Mouse (Mus musculus) intestine, embryonic 15.5 days (tissue): ENCODE data around the gene Stx4a. TPM values are rescaled to one million over a fixed set of nuclear protein-coding genes. Genes with fewer than 3 reads are reported as not detected.

Experiments used
- ATAC-seq: fragments of 200-750 bp; cut with Nextera tagmentation; 2 replicates; pipeline ENCODE4 v1.8.0; 2017; ENCODE audit warnings: moderate TSS enrichment, moderate library complexity
- H3K27ac ChIP-seq: fragments of 300-500 bp; sonication (generic); 2 replicates; pipeline ENCODE4 v1.5.1; 2015; ENCODE audit warnings: mild to moderate bottlenecking, inconsistent platforms
- H3K27me3 ChIP-seq: fragments of 300-500 bp; sonication (generic); replicated peaks from 2 replicates; pipeline ENCODE4 v1.6.1; 2015; ENCODE audit warnings: inconsistent platforms
- H3K36me3 ChIP-seq: fragments of 300-500 bp; sonication (generic); 2 replicates; pipeline ENCODE4 v1.6.1; 2015; ENCODE audit warnings: inconsistent platforms
- H3K4me1 ChIP-seq: fragments of 300-500 bp; sonication (generic); replicated peaks from 2 replicates; pipeline ENCODE4 v1.6.1; 2015; ENCODE audit warnings: inconsistent platforms
- H3K4me2 ChIP-seq: fragments of 300-500 bp; sonication (generic); replicated peaks from 2 replicates; pipeline ENCODE4 v1.6.1; 2015; ENCODE audit warnings: mild to moderate bottlenecking, inconsistent platforms
- H3K4me3 ChIP-seq: fragments of 300-500 bp; sonication (generic); replicated peaks from 2 replicates; pipeline ENCODE4 v1.5.1; 2015; ENCODE audit warnings: inconsistent platforms
- H3K9ac ChIP-seq: fragments of 300-500 bp; sonication (generic); 2 replicates; pipeline ENCODE4 v1.6.1; 2015; ENCODE audit warnings: inconsistent platforms
- H3K9me3 ChIP-seq: fragments of 300-500 bp; sonication (generic); 2 replicates; pipeline ENCODE4 v1.6.1; 2016; ENCODE audit warnings: inconsistent platforms
- WGBS: fragments of 180-500 bp; shearing (Covaris S2); methylation state at CpG from one replicate; pipeline ENCODE4 v1.1.7; 2015; 5-methylcytosine and 5-hydroxymethylcytosine counted together
- polyA plus RNA-seq: library from polyadenylated mRNA; unstranded; fragments of >200 nt; fragmentation: Nextera tagmentation; extraction: Ambion mirVana; gene quantifications from 2 replicates; pipeline ENCODE4 v1.2.1, GENCODE M21; 2015

The Stx4a gene
- polyA plus RNA-seq, 1 experiment from 2014 or later, result 40.6 TPM

DNA sequence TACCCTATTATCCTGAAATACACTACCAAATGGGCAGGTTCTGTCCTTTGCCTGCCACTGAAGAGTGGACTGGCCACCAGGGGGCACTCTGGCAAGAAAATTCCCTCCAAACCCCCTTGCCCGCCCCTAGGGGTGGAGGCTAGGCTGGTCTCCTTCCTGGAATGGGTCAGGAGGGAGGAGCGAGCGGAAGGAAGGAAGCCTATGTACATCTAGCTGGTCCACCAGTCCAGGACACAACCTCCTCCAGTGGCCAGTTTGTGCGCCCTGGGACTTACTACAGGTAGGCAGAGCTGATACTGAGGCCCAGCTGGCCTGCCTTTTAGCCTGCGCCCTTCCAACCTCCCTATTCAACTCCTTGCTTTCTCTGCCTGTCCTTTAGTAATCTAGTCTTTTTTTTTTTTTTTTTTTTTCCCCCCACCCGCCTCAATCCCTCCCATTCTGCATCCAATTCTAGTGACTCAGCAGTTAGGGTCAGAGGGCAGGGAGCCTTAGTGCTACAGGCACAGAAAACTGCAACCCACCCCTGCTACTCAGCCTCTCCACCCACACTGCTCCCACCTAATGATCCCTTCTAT lies 23.6 kb upstream of the Stx4a start, which contains the start of gene Hsd3b7:
TSS of gene Hsd3b7 (plus strand) at position 170 of the 575 bp plus-strand sequence.
- no peaks in the 10 kb centered on the region for H3K9me3 ChIP-seq
- peak within 1 kb of the TSS; percentile 44 for H3K9ac ChIP-seq
- peaks cover 43% of the 10 kb centered on the region for H3K36me3 ChIP-seq
- peak within 1 kb of the TSS; percentile 29 for H3K4me3 ChIP-seq
- H3K4me2 ChIP-seq, result peak within 1 kb of the TSS; percentile 63
- peak; percentile 91 for ATAC-seq
- H3K27ac ChIP-seq, result 0 out of 2 replicates have a peak within 1 kb of the TSS, but pooled peaks have one; percentile 2
- 24% methylated on average over 6 of the region's 6 CpGs for WGBS
- no peaks in the 10 kb centered on the region for H3K27me3 ChIP-seq
- peaks cover 12% of the 10 kb centered on the region; the same call in 1 of the 2 replicates for H3K4me1 ChIP-seq

DNA sequence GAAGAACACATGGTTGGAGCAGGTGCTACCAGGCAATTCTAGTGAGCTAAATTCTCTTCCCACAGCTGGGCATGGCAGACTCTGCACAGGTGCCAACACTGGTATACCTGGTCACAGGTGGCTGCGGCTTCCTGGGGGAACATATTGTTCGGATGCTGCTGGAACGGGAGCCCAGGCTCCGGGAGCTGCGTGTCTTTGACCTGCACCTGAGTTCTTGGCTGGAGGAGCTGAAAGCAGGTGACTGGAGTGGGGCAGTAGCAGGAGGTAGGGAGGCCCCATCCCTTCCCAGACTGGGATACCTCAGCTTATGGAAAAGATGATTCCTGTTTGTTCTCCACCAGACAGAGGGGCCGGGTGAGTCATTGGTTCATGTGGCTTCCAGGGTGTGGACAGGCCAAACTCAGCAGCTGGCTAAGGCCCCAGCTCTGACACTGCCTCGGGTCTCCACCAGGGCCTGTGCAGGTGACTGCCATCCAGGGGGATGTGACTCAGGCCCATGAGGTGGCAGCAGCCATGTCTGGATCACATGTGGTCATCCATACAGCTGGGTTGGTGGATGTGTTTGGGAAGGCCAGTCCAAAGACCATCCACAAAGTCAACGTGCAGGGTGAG lies 23.0 kb upstream of the Stx4a start:
- peak overlapping the region; percentile 63 for H3K4me2 ChIP-seq
- H3K27ac ChIP-seq, result no peak overlapping the region
- peak; percentile 14; the same call in 1 of the 2 replicates for ATAC-seq
- peaks cover 37% of the 10 kb centered on the region for H3K36me3 ChIP-seq
- H3K4me1 ChIP-seq, result peaks cover 12% of the 10 kb centered on the region; the same call in 1 of the 2 replicates
- H3K4me3 ChIP-seq, result peak overlapping the region; percentile 29
- no peaks in the 10 kb centered on the region for H3K27me3 ChIP-seq
- WGBS, result 87% methylated on average over 8 of the region's 8 CpGs
- H3K9ac ChIP-seq, result peak overlapping the region; percentile 44; the same call in 1 of the 2 replicates
- no peaks in the 10 kb centered on the region for H3K9me3 ChIP-seq

DNA sequence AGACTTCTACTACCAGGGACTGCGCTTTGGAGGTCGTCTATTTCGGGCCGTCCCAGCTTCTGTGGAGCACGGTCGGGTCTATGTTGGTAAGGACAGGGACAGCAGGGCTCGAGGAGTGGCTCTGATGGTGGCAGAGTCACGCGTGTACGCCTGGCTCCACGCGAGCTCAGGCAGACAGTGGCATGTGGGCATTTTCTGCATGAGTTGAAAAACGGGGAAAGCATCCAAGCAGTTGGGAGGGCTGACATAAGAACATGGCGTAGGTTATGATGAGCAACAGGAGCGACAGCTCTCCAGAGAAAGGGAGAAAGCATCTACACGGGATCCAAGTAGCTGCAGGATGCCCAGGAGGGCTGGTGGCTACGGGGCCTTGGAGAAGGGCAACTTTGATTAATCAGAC lies 21.8 kb upstream of the Stx4a start:
- H3K4me3 ChIP-seq, result no peak overlapping the region

DNA sequence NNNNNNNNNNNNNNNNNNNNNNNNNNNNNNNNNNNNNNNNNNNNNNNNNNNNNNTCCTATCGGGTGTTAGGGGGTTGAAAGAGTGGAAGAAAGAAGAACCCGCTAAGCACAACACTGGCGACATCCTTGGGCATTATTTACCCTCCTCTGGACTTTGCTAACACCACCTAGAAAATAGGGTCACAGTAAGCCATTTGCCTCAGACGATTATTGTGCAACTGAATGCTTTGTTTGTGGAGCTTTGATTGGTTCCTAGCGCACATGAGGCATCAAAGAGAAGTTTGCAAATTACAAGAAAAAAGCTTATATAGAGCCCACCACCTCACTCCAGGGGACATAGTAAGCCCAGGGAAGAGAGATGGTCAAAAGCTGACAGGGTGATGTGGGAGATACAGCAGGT lies 15.3 kb upstream of the Stx4a start:
- Histone ChIP-seq H3K9me3 (no peaks in the 10 kb centered on the region), H3K4me2 (no peak overlapping the region), H3K9ac (no peak overlapping the region), H3K27ac (no peak overlapping the region), H3K4me3 (no peak overlapping the region), H3K27me3 (no peaks in the 10 kb centered on the region), H3K36me3 (no peaks in the 10 kb centered on the region), H3K4me1 (0 out of 2 replicates have a peak, but pooled peaks cover 2% of the 10 kb centered on the region)
- no peak for ATAC-seq
- 71% methylated on average over 5 of the region's 5 CpGs for WGBS

More for the DNA sequence above, 21.8 kb upstream of the Stx4a start:
- no peak for ATAC-seq
- Histone ChIP-seq H3K27me3 (no peaks in the 10 kb centered on the region), H3K27ac (no peak overlapping the region), H3K9me3 (no peaks in the 10 kb centered on the region), H3K4me2 (no peak overlapping the region), H3K36me3 (peaks cover 25% of the 10 kb centered on the region), H3K4me1 (peaks cover 12% of the 10 kb centered on the region; the same call in 1 of the 2 replicates), H3K9ac (no peak overlapping the region)
- 94% methylated on average over 17 of the region's 17 CpGs for WGBS

DNA sequence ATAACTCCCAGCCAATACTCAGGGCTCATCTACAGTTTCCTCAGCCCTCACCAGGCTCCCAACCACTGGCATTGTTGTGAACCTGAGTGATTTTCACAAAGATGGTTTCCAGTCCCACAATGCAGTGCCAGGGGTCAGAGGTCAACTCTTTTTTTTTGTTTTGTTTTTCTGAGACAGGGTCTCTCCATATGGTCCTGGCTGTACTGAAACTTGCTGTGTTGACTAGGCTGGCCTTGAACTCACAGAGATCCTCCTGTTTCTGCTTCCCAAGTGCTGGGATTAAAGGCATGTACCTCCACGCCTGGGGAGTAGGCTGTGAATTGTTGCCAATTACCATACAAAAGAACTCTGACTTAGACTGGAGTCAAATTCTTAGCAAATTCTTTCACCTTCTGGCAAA lies 14.2 kb upstream of the Stx4a start:
- no peaks in the 10 kb centered on the region for H3K9me3 ChIP-seq
- no peak overlapping the region for H3K9ac ChIP-seq
- 0 out of 2 replicates have a peak, but pooled peaks cover 2% of the 10 kb centered on the region for H3K4me1 ChIP-seq
- ATAC-seq, result no peak
- H3K4me2 ChIP-seq, result no peak overlapping the region
- H3K27ac ChIP-seq, result no peak overlapping the region
- no peak overlapping the region for H3K4me3 ChIP-seq
- 94% methylated on average over 1 of the region's 1 CpGs for WGBS
- H3K27me3 ChIP-seq, result no peaks in the 10 kb centered on the region
- H3K36me3 ChIP-seq, result no peaks in the 10 kb centered on the region

DNA sequence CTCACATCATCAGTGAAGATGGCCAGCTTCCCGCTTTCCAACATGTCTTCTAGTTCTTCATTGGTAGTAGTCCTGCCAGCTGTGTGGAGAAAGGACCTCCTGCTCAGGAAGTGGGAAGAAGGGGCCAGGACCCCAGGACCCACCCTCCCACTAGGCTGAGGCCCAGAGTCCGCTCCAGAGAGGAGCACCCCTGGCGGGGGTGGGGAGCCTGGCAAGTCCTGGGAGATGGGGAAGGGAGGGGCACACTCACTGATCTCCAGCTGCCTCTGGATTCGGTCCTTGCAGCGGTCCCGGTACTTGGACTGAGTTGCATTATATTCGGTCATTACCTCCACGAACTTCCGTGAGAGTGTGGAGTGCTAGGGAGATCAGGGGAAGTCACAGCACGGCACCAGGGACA lies 13.4 kb upstream of the Stx4a start:
- WGBS, result 78% methylated on average over 10 of the region's 10 CpGs
- H3K4me2 ChIP-seq, result no peak overlapping the region
- no peak for ATAC-seq

DNA sequence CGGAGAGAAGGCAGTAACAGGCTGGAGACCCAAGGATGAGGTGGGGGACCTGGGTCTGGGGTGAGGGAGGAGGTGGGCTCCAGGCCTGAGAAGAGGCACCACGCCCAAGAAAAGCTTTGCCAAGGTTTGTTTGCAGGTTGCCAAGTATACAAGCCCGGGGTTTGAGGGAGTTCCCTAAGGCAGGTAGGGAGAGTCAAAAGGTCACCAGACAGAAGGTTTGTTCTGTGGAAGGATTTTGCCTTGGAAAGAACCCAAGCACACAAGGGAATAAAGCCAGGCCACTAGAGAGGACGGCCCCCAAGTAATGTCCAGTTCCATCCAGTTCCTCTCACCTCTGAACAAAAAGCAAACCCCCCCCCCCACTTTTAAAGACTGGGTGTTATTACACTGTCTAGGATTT lies 12.9 kb upstream of the Stx4a start:
- Histone ChIP-seq H3K27ac (no peak overlapping the region), H3K36me3 (no peaks in the 10 kb centered on the region), H3K4me3 (no peak overlapping the region), H3K27me3 (no peaks in the 10 kb centered on the region), H3K9me3 (no peaks in the 10 kb centered on the region), H3K4me1 (no peaks in the 10 kb centered on the region), H3K9ac (no peak overlapping the region), H3K4me2 (no peak overlapping the region)
- ATAC-seq, result no peak
- 71% methylated on average over 4 of the region's 4 CpGs for WGBS

More for the DNA sequence above, 13.4 kb upstream of the Stx4a start:
- Histone ChIP-seq H3K9ac (no peak overlapping the region), H3K9me3 (no peaks in the 10 kb centered on the region), H3K36me3 (no peaks in the 10 kb centered on the region), H3K4me3 (no peak overlapping the region), H3K4me1 (no peaks in the 10 kb centered on the region), H3K27me3 (no peaks in the 10 kb centered on the region), H3K27ac (no peak overlapping the region)

DNA sequence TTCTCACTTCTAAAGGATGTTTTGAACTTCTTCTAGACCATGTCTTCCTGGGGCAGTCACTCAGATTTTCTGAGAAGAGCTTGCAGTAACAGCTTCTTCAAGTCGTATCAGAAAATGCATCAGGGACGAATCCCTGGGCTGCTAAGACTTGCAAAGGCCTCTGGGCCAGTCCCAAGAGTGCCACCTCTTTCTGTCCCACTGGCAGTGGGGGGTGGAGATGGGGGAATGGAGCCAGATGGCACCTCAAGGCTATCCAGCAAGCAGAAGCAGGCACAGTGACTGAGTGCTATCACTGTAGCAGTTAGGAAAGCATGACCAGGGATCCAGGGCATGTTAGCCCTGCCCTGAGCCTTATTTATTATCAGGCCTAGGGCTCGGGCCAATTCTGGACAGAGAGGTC lies 11.8 kb upstream of the Stx4a start:
- Histone ChIP-seq H3K4me2 (no peak overlapping the region), H3K27ac (no peak overlapping the region), H3K36me3 (no peaks in the 10 kb centered on the region), H3K9me3 (no peaks in the 10 kb centered on the region), H3K9ac (no peak overlapping the region), H3K27me3 (no peaks in the 10 kb centered on the region), H3K4me3 (no peak overlapping the region), H3K4me1 (no peaks in the 10 kb centered on the region)
- no peak for ATAC-seq
- WGBS, result 83% methylated on average over 3 of the region's 3 CpGs

DNA sequence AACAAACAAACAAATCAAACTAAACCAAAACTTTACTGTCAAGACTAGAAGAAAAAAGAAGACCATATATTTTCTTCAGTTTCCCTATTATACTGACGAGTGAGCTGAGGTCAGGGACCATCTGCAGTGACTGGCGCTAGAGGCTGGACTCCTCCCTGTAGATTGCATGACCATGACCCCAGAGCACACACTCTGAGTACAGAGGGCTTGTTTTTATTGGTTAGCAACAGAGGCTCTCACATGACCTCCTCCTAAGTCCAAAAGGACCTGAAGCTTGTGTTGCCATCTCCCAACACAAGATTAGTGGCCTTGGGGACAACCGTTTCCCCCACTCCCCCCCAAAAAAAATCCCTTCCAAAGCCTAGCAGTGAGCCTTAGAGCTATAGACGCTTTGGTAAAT lies 10.3 kb upstream of the Stx4a start:
- Histone ChIP-seq H3K4me1 (no peaks in the 10 kb centered on the region), H3K9ac (no peak overlapping the region), H3K4me3 (no peak overlapping the region), H3K9me3 (no peaks in the 10 kb centered on the region), H3K4me2 (no peak overlapping the region), H3K27ac (peak overlapping the region; percentile 29; the same call in 1 of the 2 replicates), H3K27me3 (no peaks in the 10 kb centered on the region), H3K36me3 (no peaks in the 10 kb centered on the region)
- 72% methylated on average over 4 of the region's 4 CpGs for WGBS
- ATAC-seq, result peak; percentile 63; the same call in 1 of the 2 replicates

DNA sequence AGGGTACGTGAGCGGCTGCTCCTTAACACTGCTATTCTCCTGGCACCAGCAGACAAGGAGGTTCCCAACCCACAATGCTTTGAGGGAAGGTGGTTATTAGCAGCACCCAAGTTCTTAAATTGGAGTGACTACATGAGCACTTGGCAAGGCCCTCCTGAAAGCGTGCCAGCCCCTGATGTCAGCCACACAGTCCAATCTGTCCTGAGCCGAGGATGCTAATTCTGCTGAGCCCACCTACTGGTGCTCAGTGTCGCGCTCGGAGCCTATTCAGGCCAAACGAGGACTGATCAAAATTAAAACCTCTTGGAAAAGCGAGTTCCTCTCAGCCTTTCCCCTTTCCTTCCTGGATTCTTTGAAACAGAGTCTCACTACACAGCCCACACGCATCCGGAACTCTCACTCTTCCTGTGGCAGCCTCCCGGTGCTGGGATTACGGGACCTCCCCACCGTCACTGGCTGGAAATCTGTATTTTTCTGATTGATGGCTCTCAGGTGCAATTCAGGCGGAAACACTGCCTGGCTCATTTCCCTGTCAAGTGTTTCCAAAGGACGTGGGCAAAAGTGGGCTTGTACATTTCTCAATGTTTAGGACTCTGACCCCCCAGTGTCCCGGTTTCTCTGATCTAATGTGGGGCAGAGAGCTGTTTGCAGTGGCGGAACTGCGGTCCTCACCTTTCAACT lies 9.7 kb upstream of the Stx4a start:
- H3K4me2 ChIP-seq, result no peak overlapping the region

DNA sequence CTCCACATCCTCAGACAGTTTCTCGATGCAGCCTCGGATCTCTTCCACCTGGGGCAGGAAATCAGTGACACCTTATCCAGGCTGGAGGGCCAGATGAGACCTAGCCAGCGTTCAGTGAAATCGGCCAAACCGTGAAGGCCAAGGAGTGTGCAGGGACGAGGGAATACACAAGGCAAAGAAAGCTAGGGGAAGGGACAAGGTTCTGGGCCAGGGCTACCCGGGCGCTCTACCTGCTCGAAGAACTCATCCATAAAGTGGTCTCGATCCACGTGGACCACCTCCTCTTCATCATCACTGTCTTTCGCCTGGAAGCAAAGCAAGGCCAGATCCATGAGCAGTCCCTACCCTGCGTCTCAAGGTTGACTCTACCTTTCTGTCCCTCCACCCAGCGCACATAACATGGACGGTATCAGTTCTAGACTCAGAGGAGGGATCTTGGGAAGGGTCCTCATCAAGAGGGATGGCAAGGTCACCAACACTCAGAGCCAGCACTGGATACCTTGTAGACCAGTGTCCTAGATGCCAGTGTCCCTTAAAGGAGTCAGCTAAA lies 8.9 kb upstream of the Stx4a start:
- 89% methylated on average over 15 of the region's 15 CpGs for WGBS
- Histone ChIP-seq H3K4me2 (no peak overlapping the region), H3K27me3 (no peaks in the 10 kb centered on the region), H3K4me1 (no peaks in the 10 kb centered on the region), H3K9ac (no peak overlapping the region), H3K36me3 (no peaks in the 10 kb centered on the region), H3K4me3 (no peak overlapping the region), H3K9me3 (no peaks in the 10 kb centered on the region), H3K27ac (no peak overlapping the region)
- no peak for ATAC-seq

More for the DNA sequence above, 9.7 kb upstream of the Stx4a start:
- peak overlapping the region; percentile 29; the same call in 1 of the 2 replicates for H3K27ac ChIP-seq
- H3K27me3 ChIP-seq, result no peaks in the 10 kb centered on the region
- no peaks in the 10 kb centered on the region for H3K36me3 ChIP-seq
- H3K9me3 ChIP-seq, result no peaks in the 10 kb centered on the region
- H3K4me1 ChIP-seq, result no peaks in the 10 kb centered on the region
- 75% methylated on average over 19 of the region's 19 CpGs for WGBS
- ATAC-seq, result no peak
- no peak overlapping the region for H3K9ac ChIP-seq
- no peak overlapping the region for H3K4me3 ChIP-seq
